Mouse (Mus musculus) midbrain, embryonic 11.5 days (tissue): ENCODE data around the gene Nckipsd. TPM values are rescaled to one million over a fixed set of nuclear protein-coding genes. Genes with fewer than 3 reads are reported as not detected.

ENCODE experiments used
- ATAC-seq: fragments of 200-750 bp; cut with Nextera tagmentation; 2 replicates; pipeline ENCODE4 v1.8.0; 2017; ENCODE audit warnings: moderate TSS enrichment, moderate library complexity; ENCODE audit not compliant: low FRiP score
- DNase-seq: peaks from one replicate; pipeline ENCODE4 v3.0.0; 2015; ENCODE audit warnings: low spot score; ENCODE audit errors: missing footprints
- H3K27ac ChIP-seq: fragments of 300-500 bp; sonication (generic); 2 replicates; pipeline ENCODE4 v1.5.1; 2014; ENCODE audit warnings: low read depth, low read length
- H3K27me3 ChIP-seq: fragments of 300-500 bp; sonication (generic); 2 replicates; pipeline ENCODE4 v1.6.1; 2014; ENCODE audit warnings: mild to moderate bottlenecking, low read length, moderate library complexity, mixed read lengths; ENCODE audit not compliant: control insufficient read depth, insufficient read depth
- H3K36me3 ChIP-seq: fragments of 300-500 bp; sonication (generic); 2 replicates; pipeline ENCODE4 v1.6.1; 2014; ENCODE audit warnings: mild to moderate bottlenecking, low read length, moderate library complexity, mixed read lengths; ENCODE audit not compliant: control insufficient read depth, insufficient read depth
- H3K4me1 ChIP-seq: fragments of 300-500 bp; sonication (generic); 2 replicates; pipeline ENCODE4 v1.6.1; 2014; ENCODE audit warnings: low read length; ENCODE audit not compliant: control insufficient read depth, insufficient read depth
- H3K4me2 ChIP-seq: fragments of 300-500 bp; sonication (generic); 2 replicates; pipeline ENCODE4 v1.6.1; 2014; ENCODE audit warnings: mild to moderate bottlenecking, moderate library complexity
- H3K4me3 ChIP-seq: fragments of 300-500 bp; sonication (generic); 2 replicates; pipeline ENCODE4 v1.5.1; 2014; ENCODE audit warnings: low read depth, low read length
- H3K9ac ChIP-seq: fragments of 300-500 bp; sonication (generic); 2 replicates; pipeline ENCODE4 v1.6.1; 2014; ENCODE audit warnings: low read length
- H3K9me3 ChIP-seq: fragments of 300-500 bp; sonication (generic); 2 replicates; pipeline ENCODE4 v1.6.1; 2016; ENCODE audit warnings: low read length; ENCODE audit not compliant: control insufficient read depth
- WGBS: fragments of 180-500 bp; shearing (Covaris S2); extraction: QIAGEN DNeasy Blood & Tissue Kit; methylation state at CpG from one replicate; pipeline ENCODE4 v1.1.7; 2014; 5-methylcytosine and 5-hydroxymethylcytosine counted together
- polyA plus RNA-seq: library from polyadenylated mRNA; unstranded; fragments of >200 nt; fragmentation: Nextera tagmentation; extraction: Ambion mirVana; gene quantifications from 2 replicates; pipeline ENCODE4 v1.2.1, GENCODE M21; 2014

The Nckipsd gene
- polyA plus RNA-seq, 1 experiment from 2014 or later, result 8.3 TPM

DNA sequence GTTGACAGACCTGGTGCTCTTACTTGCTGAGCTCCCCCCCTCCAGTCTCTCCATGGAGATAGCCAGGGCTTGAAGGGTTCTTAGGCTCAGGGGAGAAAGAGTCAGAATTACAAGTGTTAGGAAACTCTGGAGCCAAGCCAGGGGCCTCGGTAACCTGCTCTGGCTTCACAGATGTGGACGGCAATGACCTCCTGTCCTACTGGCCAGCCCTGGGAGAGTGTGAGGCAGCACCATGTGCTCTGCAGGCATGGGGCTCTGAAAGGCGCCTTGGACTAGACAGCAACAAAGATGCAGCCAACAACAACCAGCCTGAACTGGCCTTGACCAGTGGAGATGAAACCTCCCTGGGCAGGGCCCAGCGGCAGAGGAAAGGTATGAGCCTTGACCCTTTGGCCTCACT lies 39.2 kb downstream of the Nckipsd start:
- H3K36me3 ChIP-seq, result 0 out of 2 replicates have a peak, but pooled peaks cover 5% of the 10 kb centered on the region
- DNase-seq, result no peak
- H3K27ac ChIP-seq, result no peak overlapping the region
- 83% methylated on average over 4 of the region's 4 CpGs for WGBS
- no peak for ATAC-seq
- no peak overlapping the region for H3K4me3 ChIP-seq
- no peaks in the 10 kb centered on the region for H3K27me3 ChIP-seq
- no peak overlapping the region for H3K4me2 ChIP-seq
- no peaks in the 10 kb centered on the region for H3K9me3 ChIP-seq
- H3K9ac ChIP-seq, result no peak overlapping the region
- no peaks in the 10 kb centered on the region for H3K4me1 ChIP-seq

DNA sequence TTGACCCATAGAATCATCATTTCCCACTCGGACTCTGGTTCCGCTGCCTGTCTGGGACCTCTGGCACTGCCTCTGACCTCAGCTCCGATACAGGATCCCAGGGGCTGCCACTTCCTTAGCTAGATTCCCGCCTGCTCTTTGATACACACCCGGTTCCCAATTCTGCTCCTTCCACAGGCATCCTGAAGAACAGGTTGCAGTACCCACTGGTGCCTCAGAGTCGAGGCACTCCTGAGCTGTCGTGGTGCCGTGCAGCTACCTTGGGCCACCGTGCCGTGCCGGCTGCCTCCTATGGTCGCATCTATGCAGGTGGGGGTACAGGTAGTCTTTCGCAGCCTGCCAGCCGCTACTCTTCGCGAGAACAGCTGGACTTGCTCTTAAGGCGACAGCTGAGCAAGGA lies 40.3 kb downstream of the Nckipsd start:
- DNase-seq (no peak), ATAC-seq (no peak)
- no peak overlapping the region for H3K27ac ChIP-seq
- H3K9ac ChIP-seq, result no peak overlapping the region
- 0 out of 2 replicates have a peak, but pooled peaks cover under 1% of the 10 kb centered on the region for H3K4me1 ChIP-seq
- no peaks in the 10 kb centered on the region for H3K9me3 ChIP-seq
- WGBS, result 85% methylated on average over 17 of the region's 17 CpGs
- no peak overlapping the region for H3K4me3 ChIP-seq
- 0 out of 2 replicates have a peak, but pooled peaks cover 5% of the 10 kb centered on the region for H3K36me3 ChIP-seq
- no peak overlapping the region for H3K4me2 ChIP-seq
- no peaks in the 10 kb centered on the region for H3K27me3 ChIP-seq

DNA sequence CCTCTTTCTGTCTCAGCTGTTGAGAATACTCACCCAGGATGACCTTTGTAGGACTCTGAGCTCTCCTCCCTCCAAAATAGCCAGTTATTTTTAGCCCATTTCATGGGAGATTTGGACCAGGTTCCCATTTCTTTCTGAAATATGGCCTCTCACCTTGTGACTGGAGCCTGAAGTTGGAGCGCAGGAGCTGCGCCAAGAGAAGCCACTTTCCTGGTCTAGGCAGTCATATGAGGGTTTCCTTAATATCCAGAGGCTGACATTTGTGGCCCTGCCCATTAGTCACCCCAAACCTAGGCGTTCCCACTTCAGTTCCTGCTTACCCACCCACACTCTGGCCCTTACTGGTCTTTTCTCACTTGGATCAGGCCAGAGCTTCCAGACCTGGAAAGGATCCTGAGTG lies 44.8 kb downstream of the Nckipsd start, which contains the start of gene Slc26a6:
Gene Slc26a6, plus strand, starts transcription at position 308 of the 400 bp plus-strand sequence.
- Histone ChIP-seq H3K4me3 (peak within 1 kb of the TSS; percentile 66), H3K27ac (0 out of 2 replicates have a peak within 1 kb of the TSS, but pooled peaks have one; percentile 46), H3K27me3 (no peaks in the 10 kb centered on the region), H3K9me3 (no peaks in the 10 kb centered on the region), H3K9ac (peak within 1 kb of the TSS; percentile 73), H3K4me2 (peak within 1 kb of the TSS; percentile 88), H3K36me3 (0 out of 2 replicates have a peak, but pooled peaks cover 3% of the 10 kb centered on the region), H3K4me1 (peaks cover 9% of the 10 kb centered on the region)
- peak; percentile 54 for DNase-seq
- 87% methylated on average over 3 of the region's 3 CpGs for WGBS
- ATAC-seq, result no peak

DNA sequence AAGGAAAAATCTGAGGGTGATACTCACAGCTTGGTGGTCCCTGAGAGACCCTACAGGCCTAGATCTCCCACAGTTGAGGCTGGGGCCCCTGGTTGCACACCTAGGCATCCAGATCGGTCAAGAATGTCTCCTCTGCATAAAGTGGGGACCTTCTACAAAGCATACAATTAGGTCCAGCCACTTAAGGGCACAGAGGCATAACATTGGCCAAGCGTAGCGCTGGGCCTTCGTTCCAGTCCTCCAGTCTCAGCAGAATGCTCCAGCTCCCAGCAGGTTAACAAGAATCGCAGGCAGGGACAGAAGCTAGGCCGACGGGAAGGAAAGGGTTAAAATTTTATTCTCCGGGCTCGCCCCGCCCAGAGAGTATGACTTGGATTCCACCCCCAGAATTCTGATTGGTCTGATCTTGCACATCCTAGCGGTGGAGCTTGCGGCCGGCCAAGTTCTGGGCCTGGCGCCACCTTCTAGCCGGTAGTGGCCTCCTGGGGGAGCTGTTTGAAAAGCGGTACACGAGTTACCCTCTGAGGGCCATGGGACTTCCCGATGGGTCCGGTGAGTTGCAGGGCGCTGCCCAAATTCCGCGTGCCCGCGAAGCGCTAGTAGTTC lies 45.6 kb downstream of the Nckipsd start:
- 0 out of 2 replicates have a peak, but pooled peaks cover 3% of the 10 kb centered on the region for H3K36me3 ChIP-seq
- ATAC-seq (peak; percentile 88), DNase-seq (peak; percentile 99)
- H3K27me3 ChIP-seq, result no peaks in the 10 kb centered on the region
- H3K4me2 ChIP-seq, result peak overlapping the region; percentile 88
- H3K27ac ChIP-seq, result 0 out of 2 replicates have a peak overlapping the region, but pooled peaks have one; percentile 46
- peaks cover 9% of the 10 kb centered on the region for H3K4me1 ChIP-seq
- H3K9ac ChIP-seq, result peak overlapping the region; percentile 73
- 3% methylated on average over 25 of the region's 25 CpGs for WGBS
- H3K9me3 ChIP-seq, result no peaks in the 10 kb centered on the region
- peak overlapping the region; percentile 66 for H3K4me3 ChIP-seq

DNA sequence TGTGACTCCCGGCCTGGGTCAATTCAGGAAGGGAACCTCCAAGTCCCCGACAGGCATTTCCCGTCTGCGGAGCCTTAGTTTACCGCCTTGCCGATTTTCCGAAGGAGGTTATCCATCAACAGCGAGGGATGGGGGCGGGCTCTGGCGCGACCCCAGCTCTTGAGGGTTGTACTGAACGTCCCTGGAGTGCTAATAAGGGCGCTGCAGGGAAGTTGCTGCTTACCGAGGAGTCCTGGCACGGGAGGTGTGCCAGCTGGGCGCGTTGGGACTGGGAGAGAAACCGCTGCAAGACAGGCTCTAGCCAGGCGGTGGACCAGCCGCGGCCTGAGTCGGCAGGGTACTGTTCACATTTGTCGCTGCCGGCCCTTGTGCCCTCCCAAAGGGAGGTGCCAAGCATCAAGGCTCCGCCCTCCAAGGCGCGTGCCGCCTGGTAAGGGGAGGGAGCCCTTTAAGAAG lies 46.1 kb downstream of the Nckipsd start:
- Histone ChIP-seq H3K27ac (0 out of 2 replicates have a peak overlapping the region, but pooled peaks have one; percentile 46), H3K9me3 (no peaks in the 10 kb centered on the region), H3K4me2 (peak overlapping the region; percentile 88), H3K4me3 (peak overlapping the region; percentile 66), H3K27me3 (no peaks in the 10 kb centered on the region), H3K9ac (peak overlapping the region; percentile 73), H3K36me3 (0 out of 2 replicates have a peak, but pooled peaks cover 2% of the 10 kb centered on the region), H3K4me1 (peaks cover 9% of the 10 kb centered on the region)
- DNase-seq (no peak), ATAC-seq (peak; percentile 79)
- WGBS, result under 1% methylated on average over 28 of the region's 28 CpGs

DNA sequence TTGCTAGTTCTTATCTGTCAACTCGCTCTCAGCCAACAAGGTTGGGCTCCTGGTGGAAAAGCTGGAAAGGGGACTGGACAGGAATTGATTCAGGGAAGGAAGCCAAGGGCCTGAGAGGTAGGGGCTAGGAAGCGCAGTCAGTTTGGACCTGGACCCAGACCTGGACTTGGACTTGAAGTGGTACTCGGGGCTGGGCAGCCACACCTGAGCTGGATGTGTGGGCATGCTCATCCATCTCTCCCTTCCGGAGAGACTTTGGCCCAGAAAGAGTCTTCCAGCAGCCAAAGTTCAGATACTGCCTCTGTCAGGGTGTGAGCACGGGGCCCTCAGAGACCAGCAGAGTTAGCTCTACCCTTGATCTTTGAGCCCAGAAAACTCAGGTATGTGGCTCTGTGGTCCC lies 47.2 kb downstream of the Nckipsd start:
- DNase-seq, result no peak
- no peak overlapping the region for H3K4me3 ChIP-seq
- H3K4me2 ChIP-seq, result no peak overlapping the region; the same call in 1 of the 2 replicates
- H3K4me1 ChIP-seq, result peaks cover 9% of the 10 kb centered on the region
- no peaks in the 10 kb centered on the region for H3K36me3 ChIP-seq
- H3K27me3 ChIP-seq, result no peaks in the 10 kb centered on the region
- ATAC-seq, result no peak
- H3K27ac ChIP-seq, result no peak overlapping the region
- H3K9ac ChIP-seq, result no peak overlapping the region
- 70% methylated on average over 5 of the region's 5 CpGs for WGBS
- H3K9me3 ChIP-seq, result no peaks in the 10 kb centered on the region

DNA sequence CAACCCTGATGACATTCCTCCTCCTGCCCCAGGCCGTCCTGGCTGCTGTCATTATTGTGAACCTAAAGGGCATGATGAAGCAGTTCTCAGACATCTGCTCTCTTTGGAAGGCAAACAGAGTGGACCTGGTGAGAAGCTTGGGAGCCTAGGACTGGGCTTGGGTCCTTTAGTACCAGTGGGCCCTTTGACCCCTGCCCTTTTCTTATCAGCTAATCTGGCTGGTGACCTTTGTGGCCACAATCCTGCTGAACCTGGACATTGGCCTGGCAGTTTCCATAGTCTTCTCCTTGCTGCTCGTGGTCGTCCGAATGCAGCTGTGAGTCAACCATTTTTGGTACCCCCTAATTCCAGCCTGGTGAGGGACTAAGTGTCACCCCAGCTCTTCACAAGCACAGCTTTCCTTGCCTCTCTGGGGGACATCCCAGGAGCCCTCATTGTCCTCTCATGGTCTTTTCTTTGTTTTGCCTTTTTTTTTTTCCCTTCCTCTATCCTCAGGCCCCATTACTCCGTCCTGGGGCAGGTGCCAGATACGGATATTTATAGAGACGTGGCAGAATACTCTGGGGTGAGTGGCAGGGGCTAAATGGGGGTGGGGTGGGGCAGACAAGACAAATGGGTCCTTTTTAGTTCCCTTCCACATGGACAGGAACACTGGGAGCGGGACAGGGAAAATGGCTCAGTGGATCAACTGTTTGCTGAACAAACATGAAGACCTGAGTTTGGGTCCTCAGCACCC lies 50.8 kb downstream of the Nckipsd start:
- Histone ChIP-seq H3K27ac (no peak overlapping the region), H3K9me3 (no peaks in the 10 kb centered on the region), H3K4me3 (no peak overlapping the region), H3K4me1 (peaks cover 5% of the 10 kb centered on the region), H3K9ac (no peak overlapping the region), H3K36me3 (no peaks in the 10 kb centered on the region), H3K4me2 (no peak overlapping the region), H3K27me3 (no peaks in the 10 kb centered on the region)
- WGBS, result 79% methylated on average over 8 of the region's 8 CpGs
- DNase-seq (peak; percentile 21), ATAC-seq (no peak)
